Mouse (Mus musculus): ENCODE results near the gene Htr2a. TPM values are rescaled to one million over a fixed set of nuclear protein-coding genes. Genes with fewer than 3 reads are reported as not detected.

Gene Htr2a
- total RNA-seq (2023), result not detected

DNA sequence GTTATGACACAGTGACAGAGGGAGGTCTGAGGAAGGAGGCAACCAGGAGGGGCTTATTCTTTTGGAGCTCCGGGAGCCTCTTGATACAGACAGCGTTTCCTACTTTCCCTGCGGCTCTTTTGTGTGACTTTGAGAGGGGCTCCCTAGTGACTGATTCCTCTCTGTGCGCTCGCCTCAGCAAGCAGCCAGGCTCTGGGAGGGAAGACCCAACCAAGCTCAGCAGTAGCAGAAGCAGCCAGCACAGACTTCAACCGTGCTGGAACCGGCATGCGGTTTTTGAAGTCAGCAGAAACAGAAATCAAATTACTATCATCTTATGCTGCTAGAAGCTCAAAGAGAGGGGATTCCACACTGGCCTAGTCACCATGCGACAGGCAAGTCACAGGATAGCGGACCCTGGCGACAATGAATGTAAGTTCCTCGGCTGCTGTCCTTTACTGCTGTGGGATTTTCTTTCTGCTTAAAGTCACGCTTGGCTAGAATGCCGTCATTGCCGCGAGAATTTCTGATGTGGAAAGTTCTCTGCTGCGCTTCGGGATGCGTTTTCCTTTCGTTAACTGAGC lies at the start of gene Htr2a:
Gene Htr2a (plus strand): TSS at position 22 of the 563 bp plus-strand sequence.

DNA sequence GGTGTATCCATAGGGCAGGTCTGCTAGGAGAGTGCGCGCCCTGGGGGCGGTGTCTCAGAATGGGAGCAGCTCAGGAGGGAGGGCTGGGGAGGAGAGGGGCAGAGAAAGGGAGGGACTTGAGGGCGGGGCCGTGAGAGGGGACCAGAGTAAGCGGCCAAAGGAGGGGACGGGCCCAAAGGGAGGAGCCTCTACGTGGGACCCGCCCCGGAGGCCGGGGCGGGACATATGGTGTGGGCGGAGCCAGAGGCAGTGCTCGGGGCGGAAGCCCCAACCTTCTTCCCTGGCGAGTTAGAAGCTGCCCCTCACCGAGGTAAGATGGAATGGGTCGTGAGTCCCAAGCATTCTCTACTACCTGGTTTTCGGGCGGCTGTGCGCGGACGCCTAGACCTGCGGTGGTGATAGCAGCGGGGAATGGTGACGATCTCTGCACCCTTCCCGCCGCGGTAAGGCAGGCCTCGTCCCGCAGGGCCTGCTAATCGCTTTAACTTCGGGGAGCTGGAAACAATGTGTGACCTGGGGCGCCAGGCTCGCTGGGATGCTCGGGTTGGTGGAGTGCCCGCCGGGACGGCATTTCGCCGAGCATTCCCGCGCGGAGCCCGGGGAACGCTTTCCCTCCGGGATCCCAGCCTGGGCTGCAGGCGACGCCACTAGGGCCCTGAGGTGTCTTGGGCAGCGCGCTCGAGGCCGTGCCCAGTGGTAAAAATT lies 91.6 kb downstream of the Htr2a start, which contains the start of gene Esd:
Gene Esd (plus strand): TSS at position 219 of the 705 bp plus-strand sequence.

Other genes starting within 250 kb of the Htr2a start
- gene Esd, start 91.5 kb downstream of the Htr2a start, total RNA-seq (2023), result 100 to 1,000 TPM in 1 of 2 experiments, 10 to 100 TPM in 1; 98.3 to 130 TPM